In the genomic region with DNA sequence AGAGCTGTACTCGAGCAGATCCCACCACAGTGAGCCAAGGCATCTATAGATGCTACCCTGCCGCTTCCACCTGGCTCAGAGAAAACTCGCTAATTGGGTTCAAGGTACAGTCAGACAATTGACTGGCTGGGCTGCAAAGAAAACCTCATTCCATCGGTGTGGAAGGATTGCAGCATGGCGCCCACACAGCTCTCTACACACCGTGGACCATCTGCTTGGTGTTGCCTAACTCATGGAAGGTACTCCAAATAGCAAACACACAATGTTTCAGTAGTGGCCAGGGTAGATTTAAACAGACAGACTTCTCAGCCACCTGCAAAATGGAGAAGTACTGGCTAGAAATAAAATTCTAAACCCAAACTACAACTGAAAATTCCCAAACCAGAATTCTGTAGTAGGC, we compare ENCODE assay signal across 16 mouse cellular contexts. TPM values are rescaled to one million over a fixed set of nuclear protein-coding genes. Genes with fewer than 3 reads are reported as not detected.
A peak's percentile ranks its signal among the peaks of the same experiment; 100 is the strongest.
DNase-seq lines count a peak whose midpoint lies in the region.
"Had no signal": no experiment of that assay in that cellular context is flagged by ENCODE, and none has a peak within 500 bp of the region (broad histone marks: within the 10 kb centered on the region; RNA-seq: fewer than 3 reads in every experiment).

No protein-coding gene starts in this region.

- peak; percentile 83 for DNase-seq in heart, adult 11 months
- DNase-seq in heart, postnatal 10 days: no peak
- peak; percentile 39 for DNase-seq in right cerebral cortex, adult 18-20 months
- DNase-seq in right cerebral cortex, postnatal 10 days (ENCODE audit: low spot score in 2 of 2): no peak
- DNase-seq in layer of hippocampus, adult 9-10 months (ENCODE audit: low spot score): peak; percentile 36
- no peak for DNase-seq in adrenal gland, postnatal 25 days
- no peak for DNase-seq in adrenal gland, adult 18-20 months (ENCODE audit: low spot score in 2 of 2)
- DNase-seq: cerebellum, adult 11-12 months; cerebellum, postnatal 10 days; forebrain, postnatal 0 days; kidney, adult 9 months; kidney, postnatal 14 days; lung, adult 18-20 months; lung, postnatal 10 days; thymus, adult 18-20 months; thymus, postnatal 36 days had no signal

- intact Hi-C loops in heart, postnatal 10 days (cut with DNase I): no loop called here

RNA-seq across cellular contexts. Expression of gene Dnajc15, which starts 57.4 kb away (rescaled TPM):
- 100 to 1,000 TPM; 229 to 247 TPM for total RNA-seq in heart, postnatal 10 days (2021)
- 263 and 329 TPM in 2 replicates for total RNA-seq in adrenal gland, postnatal 25 days (2021)
- 100 to 1,000 TPM; 345 to 346 TPM for total RNA-seq in adrenal gland, adult 18-20 months (2021)

Comparison
In these comparisons a context has a peak if more than half of its experiments do, and no peak if none do; other contexts are left out.
1. DNase-seq: peak in heart, adult 11 months (single experiment), right cerebral cortex, adult 18-20 months (single experiment) and layer of hippocampus, adult 9-10 months (single experiment); none in heart, postnatal 10 days (0 of 2), right cerebral cortex, postnatal 10 days (0 of 2), adrenal gland, postnatal 25 days (single experiment) and adrenal gland, adult 18-20 months (0 of 2).